Mouse (Mus musculus): ENCODE data around the gene Fam53b.

DNA sequence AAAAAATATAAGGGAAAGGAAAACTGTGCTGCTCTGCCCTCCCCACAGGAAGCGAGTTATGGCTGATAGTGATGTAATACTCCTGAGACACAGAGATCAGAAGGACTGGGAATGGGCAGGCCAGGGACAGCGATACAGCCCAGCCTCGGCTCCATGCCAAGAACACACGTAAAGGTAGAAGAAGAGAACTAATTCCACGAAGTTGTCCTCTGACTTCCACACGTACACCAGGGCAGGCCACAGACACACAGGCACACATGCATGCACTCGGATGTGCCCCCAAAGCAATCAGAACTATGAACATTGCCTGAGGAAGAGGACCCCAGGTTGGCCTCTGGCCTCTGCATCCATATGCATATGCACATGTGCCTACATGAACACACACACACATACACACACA, 9.2 kb downstream of the Fam53b start:
- TF ChIP-seq CTCF (conservative IDR thresholded peaks at IDR 0.05 in 1 of 2, IDR thresholded peaks at IDR 0.05 in 1 of 2; ENCODE audit: low read depth in 2 of 2, low read length in 2 of 2) (no peak), MAZ (IDR thresholded peaks at IDR 0.05; ENCODE audit: low read depth, low read length) (no peak), ELF1 (IDR thresholded peaks at IDR 0.05; ENCODE audit: low read depth, low read length) (no peak), SIN3A (IDR thresholded peaks at IDR 0.05; ENCODE audit: low read length) (no peak), BHLHE40 (IDR thresholded peaks at IDR 0.05; ENCODE audit: low read depth, low read length) (no peak)

All from CH12.LX (cell line).